Mouse (Mus musculus) neural tube, embryonic 13.5 days (tissue): ENCODE measurements around the gene Cnot10. TPM values are rescaled to one million over a fixed set of nuclear protein-coding genes. Genes with fewer than 3 reads are reported as not detected.

ENCODE experiments used
- polyA plus RNA-seq: library from polyadenylated mRNA; unstranded; fragments of >200 nt; fragmentation: Nextera tagmentation; extraction: Ambion mirVana; gene quantifications from 2 replicates; pipeline ENCODE4 v1.2.1, GENCODE M21; 2015

Gene Cnot10
- polyA plus RNA-seq, 1 experiment from 2014 or later = 57.1 TPM

Other genes with a start within 250 kb of the Cnot10 start
- 34.2 and 42.7 TPM in 2 replicates for gene Crtap, start 249.5 kb downstream of the Cnot10 start, polyA plus RNA-seq
- 22.9 and 26.9 TPM in 2 replicates for gene Glb1, start 239.1 kb downstream of the Cnot10 start, polyA plus RNA-seq
- 6.7 and 7.4 TPM in 2 replicates for gene Tmppe, start 239.1 kb downstream of the Cnot10 start, polyA plus RNA-seq
- not detected in 2 replicates for gene Ccr4, start 135.3 kb downstream of the Cnot10 start, polyA plus RNA-seq
- 0.44 TPM in 1 of 2 replicates, not detected in the other for gene C130032M10Rik, start 124.5 kb downstream of the Cnot10 start, polyA plus RNA-seq
- 0.32 and 0.55 TPM in 2 replicates for gene Trim71, start 75.8 kb downstream of the Cnot10 start, polyA plus RNA-seq
- gene Dync1li1, start 48.6 kb upstream of the Cnot10 start, polyA plus RNA-seq = 143 and 151 TPM in 2 replicates
- gene Cmtm6, start 90.9 kb upstream of the Cnot10 start, polyA plus RNA-seq = 20.3 and 22.3 TPM in 2 replicates
- 22.0 and 26.6 TPM in 2 replicates for gene Cmtm7, start 141.7 kb upstream of the Cnot10 start, polyA plus RNA-seq
- 15.5 and 17.3 TPM in 2 replicates for gene Cmtm8, start 204.0 kb upstream of the Cnot10 start, polyA plus RNA-seq